Mouse (Mus musculus) liver, embryonic 14.5 days (tissue): Measurements from ENCODE around the gene Pdcd1lg2. TPM values are rescaled to one million over a fixed set of nuclear protein-coding genes. Genes with fewer than 3 reads are reported as not detected.

Experiments
- ATAC-seq: fragments of 200-750 bp; cut with Nextera tagmentation; 2 replicates; pipeline ENCODE4 v1.8.0; 2017; ENCODE audit warnings: moderate number of reproducible peaks, mild to moderate bottlenecking, moderate library complexity; ENCODE audit not compliant: insufficient read depth
- DNase-seq, 3 experiments: peaks; one replicate each; pipeline ENCODE4 v3.0.0-alpha.2; 2012 to 2013; ENCODE audit warnings: low read depth in 3 of 3, low spot score in 3 of 3
- H3K27ac ChIP-seq: fragments of 300-500 bp; sonication (generic); 2 replicates; pipeline ENCODE4 v1.5.1; 2014; ENCODE audit warnings: moderate library complexity, mild to moderate bottlenecking, control low read depth, inconsistent platforms
- H3K27me3 ChIP-seq: fragments of 300-500 bp; sonication (generic); 2 replicates; pipeline ENCODE4 v1.6.1; 2014; ENCODE audit warnings: mild to moderate bottlenecking, low read length, moderate library complexity; ENCODE audit not compliant: control insufficient read depth, insufficient read depth
- H3K36me3 ChIP-seq: fragments of 300-500 bp; sonication (generic); replicated peaks from 2 replicates; pipeline ENCODE4 v1.6.1; 2014; ENCODE audit warnings: low read depth; ENCODE audit not compliant: control insufficient read depth, insufficient read depth
- H3K4me1 ChIP-seq, 2 experiments: fragments of 200-500 bp in 1 of 2; fragments of 300-500 bp in 1 of 2; sonication (generic) in 1 of 2; replicated peaks; 2 replicates each; pipeline ENCODE4 v1.6.1; 2012 to 2014; ENCODE audit warnings: antibody characterized with exemption in 1 of 2, inconsistent platforms in 1 of 2, low read length in 1 of 2; ENCODE audit not compliant: control insufficient read depth in 2 of 2, insufficient read depth in 2 of 2
- H3K4me2 ChIP-seq: fragments of 300-500 bp; sonication (generic); 2 replicates; pipeline ENCODE4 v1.6.1; 2014; ENCODE audit warnings: low read depth, mild to moderate bottlenecking, control low read depth, moderate library complexity
- H3K4me3 ChIP-seq, 2 experiments: fragments of 200-500 bp in 1 of 2; fragments of 300-500 bp in 1 of 2; sonication (generic) in 1 of 2; 2 replicates each; pipeline ENCODE4 v1.5.1; 2012 to 2014; ENCODE audit warnings: low read depth in 2 of 2, low read length in 2 of 2, mild to moderate bottlenecking in 2 of 2, control low read depth in 1 of 2, inconsistent platforms in 1 of 2, moderate library complexity in 1 of 2; ENCODE audit not compliant: insufficient read depth in 1 of 2
- H3K9ac ChIP-seq: fragments of 300-500 bp; sonication (generic); replicated peaks from 2 replicates; pipeline ENCODE4 v1.6.1; 2014; ENCODE audit warnings: mild to moderate bottlenecking, control low read depth, moderate library complexity
- H3K9me3 ChIP-seq: fragments of 300-500 bp; sonication (generic); 2 replicates; pipeline ENCODE4 v1.6.1; 2016; ENCODE audit warnings: low read length, mixed read lengths; ENCODE audit not compliant: control insufficient read depth
- CTCF ChIP-seq: IDR thresholded peaks from 2 replicates; pipeline ENCODE4 v1.5.1; 2016; ENCODE audit warnings: antibody characterized with exemption, low read depth, control low read depth
- EP300 ChIP-seq: IDR thresholded peaks from 2 replicates; pipeline ENCODE4 v1.6.1; 2016; ENCODE audit warnings: antibody characterized with exemption, low read depth
- WGBS: fragments of 180-500 bp; shearing (Covaris S2); extraction: QIAGEN DNeasy Blood & Tissue Kit; methylation state at CpG from one replicate; pipeline ENCODE4 v1.1.7; 2014; ENCODE audit not compliant: insufficient replicate concordance; 5-methylcytosine and 5-hydroxymethylcytosine counted together
- polyA plus RNA-seq, 2 experiments: library from polyadenylated mRNA; depleted of rRNA in 1 of 2; stranded (reverse) in 1 of 2; unstranded in 1 of 2; fragments of >200 nt; fragmentation: Nextera tagmentation in 1 of 2; extraction: Ambion mirVana in 1 of 2; gene quantifications; 2 replicates each; pipeline versions ENCODE4 v1.2.1 to v1.2.3; 2012 to 2014

Gene Pdcd1lg2
- polyA plus RNA-seq, 2 experiments, result 0.02 TPM; not detected in 1

DNA sequence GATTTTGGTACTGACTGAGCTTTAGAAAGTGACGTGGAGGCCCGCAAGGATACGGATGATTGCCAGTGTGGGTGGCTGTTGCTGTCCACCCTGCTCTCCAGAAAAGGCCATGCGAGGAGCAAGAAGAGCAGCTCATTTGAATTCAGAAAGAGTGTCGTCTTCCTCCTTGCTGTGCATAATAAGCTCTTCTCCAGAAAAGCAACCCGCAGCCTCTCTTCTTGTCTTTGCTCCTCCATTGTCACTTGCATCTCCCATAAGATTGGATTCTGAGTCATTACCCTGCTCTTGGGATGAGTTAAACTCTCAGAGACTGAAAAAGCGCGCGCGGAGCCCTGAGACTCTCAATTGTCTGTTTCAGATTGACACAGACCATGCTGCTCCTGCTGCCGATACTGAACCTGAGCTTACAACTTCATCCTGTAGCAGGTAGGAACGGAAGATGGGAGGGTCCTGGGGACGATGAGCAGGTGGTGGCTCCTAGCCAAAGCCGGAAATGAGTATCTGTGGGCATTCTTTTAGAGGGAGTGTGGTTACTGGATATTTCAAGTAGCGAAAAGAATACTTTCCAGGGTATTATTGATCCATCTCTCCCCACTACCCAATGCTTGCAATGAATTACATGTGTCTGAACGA is 11.4 kb downstream of the Pdcd1lg2 start:
- TF ChIP-seq EP300, result no peak
- no peak for TF ChIP-seq CTCF
- Histone ChIP-seq H3K4me3 (no peak overlapping the region), H3K27ac (no peak overlapping the region), H3K36me3 (no peaks in the 10 kb centered on the region), H3K4me1 (peaks cover 6 to 21% of the 10 kb centered on the region in 2 experiments; a peak in 2 of 4 replicates), H3K27me3 (no peaks in the 10 kb centered on the region), H3K9me3 (no peaks in the 10 kb centered on the region), H3K4me2 (no peak overlapping the region), H3K9ac (no peak overlapping the region)
- WGBS, result 78% methylated on average over 16 of the region's 16 CpGs
- ATAC-seq (no peak), DNase-seq (no peak)

DNA sequence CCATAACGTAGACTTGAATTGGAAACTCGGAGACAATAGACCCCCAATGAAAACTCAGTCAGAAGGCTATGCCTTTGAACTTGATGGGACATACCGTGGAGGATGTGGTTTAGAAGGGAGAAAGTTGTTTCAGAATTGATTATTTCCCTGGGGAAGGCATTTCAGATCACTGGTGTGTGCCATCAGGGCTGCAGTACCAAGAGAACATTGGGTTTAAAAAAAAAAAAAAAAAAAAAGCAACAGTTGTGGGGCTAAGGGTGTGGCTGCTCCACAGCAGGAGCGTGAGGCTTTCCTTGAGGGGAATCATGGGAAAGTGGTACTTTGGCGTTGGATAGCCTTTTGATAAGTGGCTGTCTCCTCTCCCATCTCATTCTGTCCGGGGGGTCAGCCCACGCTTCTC is 12.1 kb downstream of the Pdcd1lg2 start:
- H3K9ac ChIP-seq, result no peak overlapping the region
- no peak for DNase-seq
- WGBS, result 53% methylated on average over 7 of the region's 7 CpGs
- no peak overlapping the region for H3K27ac ChIP-seq
- TF ChIP-seq CTCF (no peak), EP300 (no peak)
- no peaks in the 10 kb centered on the region for H3K36me3 ChIP-seq
- no peak for ATAC-seq
- no peaks in the 10 kb centered on the region for H3K27me3 ChIP-seq
- H3K9me3 ChIP-seq, result no peaks in the 10 kb centered on the region
- no peak overlapping the region for H3K4me3 ChIP-seq
- no peak overlapping the region for H3K4me2 ChIP-seq
- peaks cover 6 to 18% of the 10 kb centered on the region in 2 experiments; a peak in 2 of 4 replicates for H3K4me1 ChIP-seq

DNA sequence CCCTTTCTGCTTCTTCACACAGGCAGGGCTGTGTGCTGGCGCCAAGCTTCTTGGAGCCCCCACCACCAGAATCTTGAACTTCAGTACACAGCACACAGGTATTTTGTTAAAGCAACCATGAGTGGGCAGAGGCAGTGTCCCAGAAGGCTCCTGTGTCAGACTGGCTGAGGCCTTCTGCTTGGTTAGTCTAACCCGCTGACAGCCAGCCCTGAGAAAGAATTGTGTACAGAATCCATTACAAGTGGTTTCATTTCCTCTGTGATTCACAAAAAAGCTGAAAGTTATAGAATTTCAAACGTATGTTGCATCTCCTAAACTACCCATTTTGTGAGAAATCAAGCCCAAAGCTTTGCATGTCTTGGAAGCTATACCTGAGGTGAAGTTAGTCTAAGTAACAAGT is 19.8 kb downstream of the Pdcd1lg2 start:
- 53% methylated on average over 3 of the region's 3 CpGs for WGBS
- Histone ChIP-seq H3K4me3 (no peak overlapping the region), H3K4me2 (no peak overlapping the region), H3K36me3 (no peaks in the 10 kb centered on the region), H3K9me3 (no peaks in the 10 kb centered on the region), H3K4me1 (peaks cover 3 to 12% of the 10 kb centered on the region in 2 experiments; a peak in 2 of 4 replicates), H3K27me3 (no peaks in the 10 kb centered on the region), H3K27ac (no peak overlapping the region), H3K9ac (no peak overlapping the region)
- no peak for DNase-seq
- ATAC-seq, result no peak
- TF ChIP-seq EP300 (no peak), CTCF (no peak)

DNA sequence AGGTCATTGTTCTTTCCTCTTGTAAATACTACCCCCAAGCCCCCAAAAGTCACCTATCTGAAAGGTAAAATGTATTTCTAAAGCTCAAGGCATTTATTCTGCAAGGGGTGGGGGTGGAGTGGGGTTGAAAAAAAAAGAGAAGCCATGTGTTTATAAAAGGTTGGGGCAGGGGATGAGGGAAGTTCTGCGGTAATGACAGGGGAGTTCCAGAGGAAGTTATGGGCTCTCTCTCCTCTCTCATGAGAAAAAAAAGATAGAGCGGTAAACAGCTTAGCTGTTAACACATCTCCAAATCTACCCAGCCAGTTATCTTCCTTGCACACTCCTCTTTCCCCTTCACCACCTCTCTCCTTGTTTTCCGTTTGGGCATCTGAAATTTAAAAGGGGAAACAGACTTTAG is 20.2 kb downstream of the Pdcd1lg2 start:
- peak overlapping the region; percentile 3; the same call in 1 of the 2 replicates for H3K4me2 ChIP-seq
- no peaks in the 10 kb centered on the region for H3K9me3 ChIP-seq
- H3K4me3 ChIP-seq, result no peak overlapping the region
- DNase-seq, result peak in 1 of 3 experiments; percentile 1
- WGBS, result 13% methylated on average over 3 of the region's 3 CpGs
- H3K9ac ChIP-seq, result no peak overlapping the region
- H3K36me3 ChIP-seq, result no peaks in the 10 kb centered on the region
- H3K4me1 ChIP-seq, result peaks cover 3 to 12% of the 10 kb centered on the region in 2 experiments; a peak in 2 of 4 replicates
- ATAC-seq, result no peak
- TF ChIP-seq EP300 (0 out of 2 replicates have a peak, but pooled peaks have one; percentile 24), CTCF (no peak)
- H3K27ac ChIP-seq, result no peak overlapping the region
- no peaks in the 10 kb centered on the region for H3K27me3 ChIP-seq

DNA sequence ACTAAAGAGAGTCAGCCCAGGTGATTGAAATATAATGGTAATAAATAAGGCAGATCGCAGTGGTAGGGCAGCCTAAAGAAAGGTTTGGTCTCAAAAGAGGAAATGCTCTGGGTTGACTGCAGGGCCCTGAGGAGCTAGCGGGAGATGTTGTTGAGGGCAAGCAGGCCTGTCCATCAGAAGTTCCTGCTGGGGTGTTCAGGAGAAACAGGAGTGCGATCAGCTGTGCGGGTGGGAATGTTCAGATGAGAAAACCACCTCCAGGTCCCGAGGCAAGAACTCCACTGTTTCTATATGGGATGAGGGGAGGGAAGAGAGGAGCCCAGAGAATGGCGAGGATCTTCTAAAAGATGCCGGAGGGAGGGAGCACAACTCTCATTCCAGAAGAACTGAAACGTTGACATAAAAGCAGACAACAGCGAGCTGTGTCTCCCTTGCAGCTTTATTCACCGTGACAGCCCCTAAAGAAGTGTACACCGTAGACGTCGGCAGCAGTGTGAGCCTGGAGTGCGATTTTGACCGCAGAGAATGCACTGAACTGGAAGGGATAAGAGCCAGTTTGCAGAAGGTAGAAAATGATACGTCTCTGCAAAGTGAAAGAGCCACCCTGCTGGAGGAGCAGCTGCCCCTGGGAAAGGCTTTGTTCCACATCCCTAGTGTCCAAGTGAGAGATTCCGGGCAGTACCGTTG is 26.2 kb downstream of the Pdcd1lg2 start:
- H3K27me3 ChIP-seq, result no peaks in the 10 kb centered on the region
- no peak overlapping the region for H3K4me3 ChIP-seq
- 70% methylated on average over 18 of the region's 18 CpGs for whole genome bisulfite sequencing
- no peaks in the 10 kb centered on the region for H3K9me3 ChIP-seq
- TF ChIP-seq EP300 (no peak), CTCF (no peak)
- no peak for ATAC-seq
- H3K27ac ChIP-seq, result no peak overlapping the region
- H3K4me1 ChIP-seq, result no peaks in the 10 kb centered on the region
- H3K36me3 ChIP-seq, result no peaks in the 10 kb centered on the region
- DNase-seq, result no peak
- H3K9ac ChIP-seq, result no peak overlapping the region
- H3K4me2 ChIP-seq, result no peak overlapping the region
